Mouse (Mus musculus): Measurements from ENCODE around the gene Iars.
"Not testable (repeated sequence)": the region's sequence is repeated elsewhere in the genome, so short reads cannot be mapped to it uniquely, and the experiment has no call there.

Iars gene

GRCm38 (mm10) chr13:49736430-49736829 is 54.5 kb downstream of the Iars start:
- no peak for DNase-seq (ENCODE audit: inconsistent age in 2 of 2, low spot score in 1 of 2)

GRCm38 (mm10) chr13:49738011-49738410 is 56.1 kb downstream of the Iars start:
- DNase-seq (ENCODE audit: inconsistent age in 2 of 2, low spot score in 1 of 2): no peak

- no peak for DNase-seq (ENCODE audit: inconsistent age in 2 of 2, low spot score in 1 of 2)
These were observed 59.6 kb downstream of the Iars start for GRCm38 (mm10) chr13:49741285-49742040.

- no peak for DNase-seq (ENCODE audit: inconsistent age in 2 of 2, low spot score in 1 of 2)
These were observed 74.7 kb downstream of the Iars start for GRCm38 (mm10) chr13:49756591-49756990.

- DNase-seq (ENCODE audit: inconsistent age in 2 of 2, low spot score in 1 of 2): no peak
These were observed 76.1 kb downstream of the Iars start for GRCm38 (mm10) chr13:49757966-49758365.

GRCm38 (mm10) chr13:49760675-49761074 is 78.8 kb downstream of the Iars start:
- DNase-seq (ENCODE audit: inconsistent age in 2 of 2, low spot score in 1 of 2): no peak

GRCm38 (mm10) chr13:49762208-49762607 is 80.3 kb downstream of the Iars start:
- no peak for DNase-seq (ENCODE audit: inconsistent age in 2 of 2, low spot score in 1 of 2)

- no peak for DNase-seq (ENCODE audit: inconsistent age in 2 of 2, low spot score in 1 of 2)
These were observed 83.4 kb downstream of the Iars start for GRCm38 (mm10) chr13:49765306-49765705.

GRCm38 (mm10) chr13:49766269-49766668 is 84.4 kb downstream of the Iars start:
- DNase-seq (ENCODE audit: inconsistent age in 2 of 2, low spot score in 1 of 2): no peak

GRCm38 (mm10) chr13:49768048-49768447 is 86.1 kb downstream of the Iars start:
- no peak for DNase-seq (ENCODE audit: inconsistent age in 2 of 2, low spot score in 1 of 2)

- no peak for DNase-seq (ENCODE audit: inconsistent age in 2 of 2, low spot score in 1 of 2)
These were observed 87.2 kb downstream of the Iars start for GRCm38 (mm10) chr13:49769111-49769510.

GRCm38 (mm10) chr13:49771536-49771935 is 89.6 kb downstream of the Iars start:
- DNase-seq (ENCODE audit: inconsistent age in 2 of 2, low spot score in 1 of 2): not testable (repeated sequence)

Measured in adrenal gland, adult (tissue).